Mouse (Mus musculus) spleen, adult 2 months (tissue): ENCODE results near the gene 2310034G01Rik.

Experiments used
- CTCF ChIP-seq: fragments of 200-500 bp; IDR thresholded peaks from 2 replicates; pipeline ENCODE4 v1.5.1; 2011; ENCODE audit warnings: mild to moderate bottlenecking, inconsistent platforms; ENCODE audit not compliant: insufficient read depth, insufficient read length, insufficient replicate concordance; ENCODE audit errors: extremely low read depth
- POLR2A ChIP-seq: fragments of 200-500 bp; IDR thresholded peaks from 2 replicates; pipeline ENCODE4 v1.6.1; 2011; ENCODE audit warnings: low read depth, low read length, inconsistent platforms

- TF ChIP-seq CTCF (no peak), POLR2A (no peak)
Measured at GRCm38 (mm10) chr19:46358381-46358780, 8.3 kb upstream of the 2310034G01Rik start.
